Mouse (Mus musculus): ENCODE results near the gene Nlgn2. TPM values are rescaled to one million over a fixed set of nuclear protein-coding genes. Genes with fewer than 3 reads are reported as not detected.
A peak's percentile ranks its signal among the peaks of the same experiment; 100 is the strongest.

Nlgn2 gene
- polyA plus RNA-seq, 1 experiment: 6.0 TPM

GRCm38 (mm10) chr11:69855347-69855746 is 17.8 kb upstream of the Nlgn2 start:
- 30% methylated on average over 16 of the region's 16 CpGs for WGBS
- Histone ChIP-seq H3K4me1 (ENCODE audit: control insufficient read depth, insufficient read depth, low read length) (peaks cover 7% of the 10 kb centered on the region), H3K27ac (ENCODE audit: control insufficient read depth, insufficient read depth, low read depth, low read length, poor library complexity) (peak overlapping the region; percentile 86; the same call in 1 of the 2 replicates), H3K4me3 (replicated peaks; ENCODE audit: control insufficient read depth, low read depth, low read length) (no peak overlapping the region)
- TF ChIP-seq POLR2A (IDR thresholded peaks at IDR 0.05; ENCODE audit: borderline replicate concordance, control insufficient read depth, low read depth, low read length): no peak
- peak; percentile 57 for TF ChIP-seq CTCF (IDR thresholded peaks at IDR 0.05; ENCODE audit: control insufficient read depth, insufficient read depth, low read length)

DNA sequence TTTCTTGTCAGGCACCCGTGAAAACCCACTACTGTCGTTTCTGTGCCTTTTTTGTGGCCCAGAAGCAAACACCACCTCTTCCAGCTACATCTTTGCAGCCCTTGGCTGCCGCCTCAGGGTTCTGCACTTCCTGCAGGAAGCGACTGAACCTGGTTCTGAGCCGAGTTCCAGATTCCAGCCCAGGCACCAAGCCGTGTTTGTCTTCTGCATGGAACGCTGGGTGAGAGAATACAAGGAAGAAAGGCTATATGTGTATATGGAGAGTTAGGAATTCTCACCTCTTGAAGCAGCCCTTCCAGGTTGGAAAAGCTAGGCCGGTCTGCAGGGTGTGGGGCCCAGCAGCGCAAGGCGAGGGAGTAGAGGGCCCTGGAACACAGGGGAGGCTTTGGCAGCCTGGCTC is 17.1 kb upstream of the Nlgn2 start:
- 45% methylated on average over 10 of the region's 10 CpGs for WGBS
- no peak overlapping the region for H3K4me3 ChIP-seq (replicated peaks; ENCODE audit: control insufficient read depth, low read depth, low read length)
- H3K27ac ChIP-seq (ENCODE audit: control insufficient read depth, insufficient read depth, low read depth, low read length, poor library complexity): peak overlapping the region; percentile 86
- H3K4me1 ChIP-seq (ENCODE audit: control insufficient read depth, insufficient read depth, low read length): peaks cover 13% of the 10 kb centered on the region
- TF ChIP-seq POLR2A (IDR thresholded peaks at IDR 0.05; ENCODE audit: borderline replicate concordance, control insufficient read depth, low read depth, low read length) (no peak), CTCF (IDR thresholded peaks at IDR 0.05; ENCODE audit: control insufficient read depth, insufficient read depth, low read length) (no peak)

- peak overlapping the region; percentile 86 for H3K27ac ChIP-seq (ENCODE audit: control insufficient read depth, insufficient read depth, low read depth, low read length, poor library complexity)
- H3K4me1 ChIP-seq (ENCODE audit: control insufficient read depth, insufficient read depth, low read length): peaks cover 18% of the 10 kb centered on the region
- H3K4me3 ChIP-seq (replicated peaks; ENCODE audit: control insufficient read depth, low read depth, low read length): peak overlapping the region; percentile 15
- TF ChIP-seq CTCF (IDR thresholded peaks at IDR 0.05; ENCODE audit: control insufficient read depth, insufficient read depth, low read length) (no peak), POLR2A (IDR thresholded peaks at IDR 0.05; ENCODE audit: borderline replicate concordance, control insufficient read depth, low read depth, low read length) (no peak)
- WGBS: 20% methylated on average over 7 of the region's 7 CpGs
Measured at GRCm38 (mm10) chr11:69853994-69854393, 16.4 kb upstream of the Nlgn2 start.

- Histone ChIP-seq H3K4me1 (ENCODE audit: control insufficient read depth, insufficient read depth, low read length) (peaks cover 21% of the 10 kb centered on the region), H3K27ac (ENCODE audit: control insufficient read depth, insufficient read depth, low read depth, low read length, poor library complexity) (peak overlapping the region; percentile 50), H3K4me3 (replicated peaks; ENCODE audit: control insufficient read depth, low read depth, low read length) (no peak overlapping the region)
- no peak for TF ChIP-seq POLR2A (IDR thresholded peaks at IDR 0.05; ENCODE audit: borderline replicate concordance, control insufficient read depth, low read depth, low read length)
- no peak for TF ChIP-seq CTCF (IDR thresholded peaks at IDR 0.05; ENCODE audit: control insufficient read depth, insufficient read depth, low read length)
- WGBS: 10% methylated on average over 8 of the region's 8 CpGs
Measured at GRCm38 (mm10) chr11:69850754-69851153, 13.2 kb upstream of the Nlgn2 start.

DNA sequence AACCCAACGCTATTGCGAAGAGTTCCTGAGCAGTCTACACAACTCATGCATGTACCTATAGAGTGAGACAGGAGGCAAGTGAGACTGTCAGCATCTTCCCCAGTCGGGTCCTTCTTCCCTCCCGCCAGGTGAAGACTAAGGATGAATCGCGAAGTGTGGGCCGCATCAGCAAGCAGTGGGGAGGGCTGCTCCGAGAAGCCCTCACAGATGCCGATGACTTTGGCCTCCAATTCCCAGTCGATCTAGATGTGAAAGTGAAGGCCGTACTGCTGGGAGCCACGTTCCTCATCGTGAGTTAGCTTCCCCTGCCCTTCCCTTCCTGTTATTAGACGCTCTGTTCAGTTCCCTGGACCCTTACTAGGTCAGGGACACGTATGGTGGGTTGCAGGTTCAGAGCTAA is 12.3 kb upstream of the Nlgn2 start:
- TF ChIP-seq POLR2A (IDR thresholded peaks at IDR 0.05; ENCODE audit: borderline replicate concordance, control insufficient read depth, low read depth, low read length) (no peak), CTCF (IDR thresholded peaks at IDR 0.05; ENCODE audit: control insufficient read depth, insufficient read depth, low read length) (no peak)
- 66% methylated on average over 15 of the region's 15 CpGs for WGBS
- H3K4me3 ChIP-seq (replicated peaks; ENCODE audit: control insufficient read depth, low read depth, low read length): no peak overlapping the region
- peaks cover 21% of the 10 kb centered on the region for H3K4me1 ChIP-seq (ENCODE audit: control insufficient read depth, insufficient read depth, low read length)
- peak overlapping the region; percentile 25; the same call in 1 of the 2 replicates for H3K27ac ChIP-seq (ENCODE audit: control insufficient read depth, insufficient read depth, low read depth, low read length, poor library complexity)

- peaks cover 21% of the 10 kb centered on the region for H3K4me1 ChIP-seq (ENCODE audit: control insufficient read depth, insufficient read depth, low read length)
- 52% methylated on average over 9 of the region's 9 CpGs for WGBS
- no peak overlapping the region for H3K4me3 ChIP-seq (replicated peaks; ENCODE audit: control insufficient read depth, low read depth, low read length)
- peak overlapping the region; percentile 69 for H3K27ac ChIP-seq (ENCODE audit: control insufficient read depth, insufficient read depth, low read depth, low read length, poor library complexity)
- no peak for TF ChIP-seq POLR2A (IDR thresholded peaks at IDR 0.05; ENCODE audit: borderline replicate concordance, control insufficient read depth, low read depth, low read length)
- no peak for TF ChIP-seq CTCF (IDR thresholded peaks at IDR 0.05; ENCODE audit: control insufficient read depth, insufficient read depth, low read length)
Measured at GRCm38 (mm10) chr11:69849128-69849527, 11.5 kb upstream of the Nlgn2 start.

DNA sequence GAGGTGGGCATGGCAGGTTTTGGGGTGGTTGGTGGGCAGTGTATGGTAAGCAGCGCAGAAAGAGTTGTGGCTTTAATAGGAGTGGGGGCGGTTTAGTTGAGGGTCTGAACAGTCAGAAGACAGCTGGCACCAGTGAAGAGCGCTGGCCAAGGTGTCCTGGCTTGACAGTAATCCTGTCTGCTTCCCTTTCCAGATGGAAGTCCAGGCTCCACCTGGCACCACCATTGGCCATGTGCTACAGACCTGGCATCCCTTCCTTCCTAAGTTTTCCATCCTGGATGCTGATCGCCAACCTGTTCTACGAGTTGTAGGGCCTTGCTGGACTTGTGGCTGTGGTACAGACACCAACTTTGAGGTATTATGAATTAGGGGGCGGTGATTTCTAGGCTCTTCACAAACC is 10.4 kb upstream of the Nlgn2 start:
- H3K4me1 ChIP-seq (ENCODE audit: control insufficient read depth, insufficient read depth, low read length): peaks cover 21% of the 10 kb centered on the region
- no peak overlapping the region; the same call in 1 of the 2 replicates for H3K27ac ChIP-seq (ENCODE audit: control insufficient read depth, insufficient read depth, low read depth, low read length, poor library complexity)
- WGBS: 92% methylated on average over 6 of the region's 6 CpGs
- no peak overlapping the region for H3K4me3 ChIP-seq (replicated peaks; ENCODE audit: control insufficient read depth, low read depth, low read length)
- no peak for TF ChIP-seq POLR2A (IDR thresholded peaks at IDR 0.05; ENCODE audit: borderline replicate concordance, control insufficient read depth, low read depth, low read length)
- no peak for TF ChIP-seq CTCF (IDR thresholded peaks at IDR 0.05; ENCODE audit: control insufficient read depth, insufficient read depth, low read length)

DNA sequence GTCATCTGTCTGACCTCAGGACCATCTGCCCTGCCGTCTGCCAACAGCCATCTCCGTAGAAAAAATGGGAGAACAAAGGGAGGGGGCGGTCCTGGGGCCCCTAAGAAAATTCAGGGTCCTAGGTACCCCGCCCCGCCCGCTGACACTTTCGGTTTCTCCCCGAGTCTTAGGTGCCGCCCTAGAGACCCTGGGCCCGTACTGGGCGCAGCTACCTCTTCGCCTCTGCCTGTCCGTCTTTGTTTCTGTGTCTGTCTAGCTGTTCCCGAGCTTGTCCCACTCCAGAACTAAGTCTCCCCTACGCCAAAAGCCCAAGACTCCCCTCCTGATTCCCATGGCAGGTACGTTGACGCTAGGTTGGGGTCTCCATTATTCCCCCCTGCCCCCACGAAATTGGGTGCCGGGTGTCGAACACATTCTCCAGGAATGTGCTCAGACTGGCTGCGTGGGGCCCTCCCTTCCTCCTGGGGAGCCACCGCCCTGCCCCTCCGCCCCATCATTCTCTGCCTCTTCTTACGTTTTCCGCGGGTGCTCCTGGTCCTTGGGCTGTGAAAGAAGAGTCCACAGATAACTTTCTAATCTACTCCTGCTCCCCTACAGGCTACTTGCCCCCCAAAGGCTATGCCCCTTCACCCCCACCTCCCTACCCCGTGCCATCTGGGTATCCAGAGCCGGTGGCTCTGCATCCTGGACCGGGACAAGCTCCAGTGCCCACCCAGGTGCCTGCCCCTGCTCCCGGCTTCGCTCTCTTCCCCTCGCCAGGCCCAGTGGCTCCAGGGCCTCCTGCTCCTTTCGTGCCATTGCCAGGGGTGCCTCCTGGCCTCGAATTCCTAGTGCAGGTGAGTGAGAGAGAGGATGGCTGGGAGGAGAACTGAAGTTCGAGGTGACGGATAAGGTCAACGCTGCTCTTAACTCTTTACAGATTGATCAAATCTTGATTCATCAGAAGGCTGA is 9.4 kb upstream of the Nlgn2 start:
- H3K27ac ChIP-seq (ENCODE audit: control insufficient read depth, insufficient read depth, low read depth, low read length, poor library complexity): peak overlapping the region; percentile 70
- H3K4me3 ChIP-seq (replicated peaks; ENCODE audit: control insufficient read depth, low read depth, low read length): peak overlapping the region; percentile 85
- peaks cover 21% of the 10 kb centered on the region for H3K4me1 ChIP-seq (ENCODE audit: control insufficient read depth, insufficient read depth, low read length)
- WGBS: 6% methylated on average over 37 of the region's 37 CpGs
- TF ChIP-seq POLR2A (IDR thresholded peaks at IDR 0.05; ENCODE audit: borderline replicate concordance, control insufficient read depth, low read depth, low read length): 0 out of 2 replicates have a peak, but pooled peaks have one; percentile 38
- TF ChIP-seq CTCF (IDR thresholded peaks at IDR 0.05; ENCODE audit: control insufficient read depth, insufficient read depth, low read length): no peak

Data from bone marrow, adult 2 months (tissue).